Mouse (Mus musculus): ENCODE measurements at regions not wholly inside any gene's neighbourhood (a gene's known extent, or its start where the extent isn't known, plus 50 kb on each side); places are given as distances from the start of the nearest gene placed in this dataset.

GRCm38 (mm10) chr11:63573271-63573670 lies 348.8 kb downstream of the Hs3st3b1 start:
- DNase-seq: no peak

- DNase-seq: no peak
These were observed 338.8 kb downstream of the Hs3st3b1 start for GRCm38 (mm10) chr11:63583321-63583720.

DNA sequence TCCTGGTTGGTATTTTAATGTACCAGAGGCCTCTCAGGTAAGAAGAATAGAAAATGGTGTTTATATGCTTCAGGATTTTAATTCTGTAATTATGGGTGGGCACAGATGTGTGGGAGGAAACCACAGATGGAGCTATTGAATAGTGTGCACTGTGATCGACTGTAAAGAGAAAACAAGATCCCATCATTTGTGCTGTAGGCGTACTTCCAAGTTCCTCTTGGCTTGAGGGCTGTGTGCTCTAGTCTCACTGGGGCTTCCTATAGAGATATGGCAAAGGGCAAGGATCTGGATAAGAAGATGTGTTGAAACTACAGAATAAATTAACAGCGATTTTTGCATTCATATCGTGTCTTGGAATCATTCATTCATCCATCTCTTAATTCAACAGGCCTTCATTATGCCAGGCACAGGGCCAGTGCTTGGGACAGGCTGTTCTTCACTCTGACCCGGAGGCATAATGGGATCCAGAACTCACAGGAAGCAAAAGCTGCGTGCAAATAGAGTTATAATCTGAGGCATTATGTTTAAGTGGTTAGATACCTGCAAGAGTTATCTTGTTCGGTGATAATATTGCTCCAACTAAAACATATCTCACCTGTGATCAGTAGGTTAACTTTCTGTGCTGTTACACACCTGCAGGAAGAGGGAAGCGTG lies 336.7 kb downstream of the Hs3st3b1 start:
- DNase-seq: no peak

GRCm38 (mm10) chr11:63620220-63620619 lies 301.9 kb downstream of the Hs3st3b1 start:
- no peak for DNase-seq

DNA sequence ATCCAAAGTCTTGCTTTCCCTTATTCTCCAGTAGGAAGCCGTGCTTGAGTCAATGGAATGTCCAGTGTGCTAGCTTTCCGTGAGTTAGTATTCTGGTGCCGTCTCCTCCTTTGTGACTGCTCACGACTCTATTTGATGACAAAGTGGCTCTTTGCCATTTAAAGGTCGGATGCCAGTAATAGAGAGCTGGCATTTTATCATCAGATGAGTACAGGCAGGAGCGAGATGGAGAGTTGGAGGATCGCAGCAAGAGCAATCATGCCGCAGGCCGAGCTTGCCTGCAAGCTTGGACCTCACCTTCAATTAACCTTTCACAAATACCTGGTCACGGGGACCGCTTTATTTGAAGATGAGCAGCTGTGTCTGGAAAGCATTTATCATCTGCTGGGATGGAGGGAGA lies 291.8 kb downstream of the Hs3st3b1 start:
- no peak for DNase-seq

GRCm38 (mm10) chr11:63657057-63657456 lies 265.0 kb downstream of the Hs3st3b1 start:
- DNase-seq: no peak

- no peak for DNase-seq
These were observed 256.7 kb downstream of the Hs3st3b1 start for GRCm38 (mm10) chr11:63665268-63665934.

DNA sequence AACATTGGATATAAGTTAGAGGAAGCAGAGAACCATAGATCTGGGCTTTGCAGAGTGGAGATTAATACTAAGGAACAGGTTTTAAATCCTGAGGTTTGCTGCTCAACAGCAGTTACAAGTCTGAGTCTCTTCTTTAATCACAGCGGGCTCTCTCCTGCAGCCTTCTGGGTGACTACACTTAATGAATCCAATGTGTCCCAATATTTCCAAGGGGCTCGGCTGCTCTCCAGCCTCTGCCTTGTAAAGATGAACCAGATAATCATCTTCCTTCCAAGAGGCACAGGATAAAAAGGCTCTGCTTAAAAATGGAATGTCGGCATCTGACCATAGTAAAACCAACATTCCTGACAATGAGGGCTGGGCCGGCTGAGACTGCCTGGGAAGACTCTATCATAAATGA lies 251.6 kb downstream of the Hs3st3b1 start:
- DNase-seq: no peak

DNA sequence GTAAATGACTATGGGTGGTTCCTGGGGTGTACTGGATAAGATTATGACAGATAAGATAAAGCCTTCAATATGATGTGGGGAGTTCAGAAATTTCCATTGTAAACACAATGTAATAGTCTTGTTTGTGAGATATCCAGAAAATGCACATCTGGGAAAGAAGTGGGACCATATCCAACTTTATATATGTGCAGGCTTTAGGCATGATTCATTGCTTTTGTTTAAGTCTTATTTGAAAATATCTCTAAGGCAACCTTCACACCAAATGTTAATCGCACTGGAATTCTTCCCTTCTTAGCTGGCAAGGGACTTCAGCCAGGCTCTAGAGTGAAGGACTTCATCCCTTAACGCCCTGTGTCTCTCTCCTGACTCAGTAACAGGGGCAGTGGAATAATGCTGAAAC lies 250.3 kb downstream of the Hs3st3b1 start:
- no peak for DNase-seq

DNA sequence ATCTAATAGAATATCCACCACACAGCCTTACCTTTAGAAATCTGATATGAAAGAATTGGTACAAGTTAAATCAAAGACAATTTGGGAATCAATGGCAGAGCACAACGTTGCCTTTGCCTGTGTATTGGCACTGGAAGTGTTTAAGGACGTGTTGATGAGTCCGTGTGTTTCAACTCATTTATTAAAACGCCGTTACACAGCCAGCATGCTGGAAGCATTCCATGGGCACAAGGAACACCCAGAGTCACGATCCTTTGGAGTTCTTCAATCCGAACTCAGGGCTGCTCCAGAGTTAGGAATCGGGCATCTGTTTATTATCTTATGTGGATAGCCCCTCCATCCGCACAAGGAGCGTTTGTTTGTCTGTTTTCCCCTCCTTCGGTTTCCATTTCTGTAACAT lies 244.2 kb downstream of the Hs3st3b1 start:
- no peak for DNase-seq

DNA sequence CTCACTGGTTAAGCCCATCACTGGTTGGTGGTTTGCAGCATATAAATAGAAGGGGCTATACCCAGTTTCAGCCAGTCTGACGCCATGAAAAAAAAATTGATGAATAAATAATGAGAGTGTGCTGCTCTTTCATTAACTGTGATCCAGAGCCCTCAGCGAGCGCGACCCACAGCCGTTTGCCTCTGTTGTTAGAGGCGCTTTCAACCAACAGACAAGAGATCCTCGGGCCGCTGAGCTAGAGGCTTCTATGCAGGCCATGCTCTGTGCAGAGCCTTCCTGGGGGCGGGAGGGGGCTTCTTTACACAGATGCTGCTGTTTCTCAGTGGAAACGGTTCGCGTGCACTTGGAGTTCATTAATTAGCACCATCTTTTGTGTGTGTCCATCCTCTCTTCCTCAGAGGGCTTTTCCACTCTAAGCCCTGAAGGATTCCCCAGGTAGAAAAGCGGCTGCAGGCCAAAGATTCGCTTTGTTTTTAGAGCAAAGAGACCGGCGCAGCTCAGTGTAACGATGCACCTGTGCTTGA lies 243.6 kb downstream of the Hs3st3b1 start:
- no peak for DNase-seq

DNA sequence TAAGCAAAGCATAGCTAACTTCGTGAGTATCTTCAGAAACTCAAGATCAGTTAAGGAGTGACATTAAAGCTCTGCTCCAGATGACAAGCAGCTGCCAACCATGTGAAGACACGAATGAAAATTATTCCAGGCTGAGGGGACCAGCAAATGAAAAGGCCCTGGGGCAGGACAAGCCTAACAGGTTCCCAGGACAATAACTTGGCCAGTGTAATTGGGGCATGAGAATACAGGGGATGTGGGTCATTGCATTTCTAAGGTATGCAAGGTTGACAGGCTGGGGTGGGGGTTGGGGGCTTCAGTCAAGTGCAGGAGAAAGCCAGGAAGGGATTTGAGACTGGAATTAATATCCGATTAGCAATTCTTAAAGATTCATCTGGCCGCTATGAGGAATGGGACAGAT lies 242.6 kb downstream of the Hs3st3b1 start:
- DNase-seq: no peak

DNA sequence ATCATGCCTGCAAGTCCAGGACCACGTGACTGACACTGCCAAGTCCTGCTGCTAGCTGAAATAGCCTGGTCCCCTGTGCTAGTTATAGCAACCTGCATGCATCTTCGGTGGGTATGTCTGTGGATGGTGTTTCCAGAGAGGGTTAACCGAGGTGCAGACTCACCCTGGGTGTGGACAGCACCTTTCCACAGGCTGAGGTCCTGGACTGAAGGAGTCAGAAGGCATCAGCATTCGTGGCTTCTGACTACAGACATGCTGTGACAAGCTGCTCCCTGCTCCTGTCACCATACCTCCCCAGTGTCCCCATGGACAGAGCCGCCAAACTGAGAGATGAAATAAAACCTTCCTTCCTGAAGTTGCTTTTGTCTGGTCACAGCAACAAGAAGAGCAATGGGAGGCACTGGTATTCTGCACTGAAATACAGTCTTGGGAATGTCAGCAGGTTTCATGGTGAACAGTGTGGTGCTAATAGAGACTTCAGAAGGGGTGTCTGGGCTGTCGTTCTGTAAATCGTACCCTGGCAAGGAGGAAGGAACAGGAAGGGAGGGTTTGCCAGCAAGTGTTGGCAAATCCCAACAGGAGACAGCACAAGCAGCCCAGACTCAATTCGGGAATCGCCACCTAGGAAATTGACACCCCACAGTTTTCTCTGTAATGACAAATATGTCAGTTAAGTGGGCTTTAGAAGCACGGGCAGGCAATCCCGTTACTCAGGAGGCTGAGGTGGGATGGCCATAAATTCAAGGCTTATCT lies 237.7 kb downstream of the Hs3st3b1 start:
- no peak for DNase-seq

GRCm38 (mm10) chr11:63691041-63691440 lies 231.0 kb downstream of the Hs3st3b1 start:
- peak; percentile 5 for DNase-seq

GRCm38 (mm10) chr11:63704995-63705580 lies 217.0 kb downstream of the Hs3st3b1 start:
- DNase-seq: no peak

DNA sequence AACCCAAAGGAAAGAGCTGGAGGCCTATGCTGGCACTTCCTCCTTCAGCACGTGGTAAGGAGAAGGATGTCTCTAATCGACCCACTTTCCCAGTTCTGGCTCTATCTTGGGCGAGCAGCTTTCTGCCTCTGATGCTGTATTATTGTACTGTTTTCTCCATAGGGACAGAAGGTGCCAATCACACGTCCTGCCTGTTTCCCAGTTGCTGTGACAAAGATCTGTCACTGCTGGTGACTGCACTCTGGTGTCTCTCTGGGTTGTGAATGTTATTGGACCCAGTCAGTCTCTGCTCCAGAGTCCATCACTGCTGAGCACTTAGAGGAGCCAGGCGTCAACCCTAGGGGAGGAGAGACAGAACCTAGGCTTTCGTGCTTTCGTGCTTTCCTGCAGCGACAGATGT lies 216.0 kb downstream of the Hs3st3b1 start:
- DNase-seq: no peak

- no peak for DNase-seq
These were observed 215.0 kb downstream of the Hs3st3b1 start for GRCm38 (mm10) chr11:63707093-63707492.

- no peak for DNase-seq
These were observed 213.7 kb downstream of the Hs3st3b1 start for GRCm38 (mm10) chr11:63708412-63708811.

DNA sequence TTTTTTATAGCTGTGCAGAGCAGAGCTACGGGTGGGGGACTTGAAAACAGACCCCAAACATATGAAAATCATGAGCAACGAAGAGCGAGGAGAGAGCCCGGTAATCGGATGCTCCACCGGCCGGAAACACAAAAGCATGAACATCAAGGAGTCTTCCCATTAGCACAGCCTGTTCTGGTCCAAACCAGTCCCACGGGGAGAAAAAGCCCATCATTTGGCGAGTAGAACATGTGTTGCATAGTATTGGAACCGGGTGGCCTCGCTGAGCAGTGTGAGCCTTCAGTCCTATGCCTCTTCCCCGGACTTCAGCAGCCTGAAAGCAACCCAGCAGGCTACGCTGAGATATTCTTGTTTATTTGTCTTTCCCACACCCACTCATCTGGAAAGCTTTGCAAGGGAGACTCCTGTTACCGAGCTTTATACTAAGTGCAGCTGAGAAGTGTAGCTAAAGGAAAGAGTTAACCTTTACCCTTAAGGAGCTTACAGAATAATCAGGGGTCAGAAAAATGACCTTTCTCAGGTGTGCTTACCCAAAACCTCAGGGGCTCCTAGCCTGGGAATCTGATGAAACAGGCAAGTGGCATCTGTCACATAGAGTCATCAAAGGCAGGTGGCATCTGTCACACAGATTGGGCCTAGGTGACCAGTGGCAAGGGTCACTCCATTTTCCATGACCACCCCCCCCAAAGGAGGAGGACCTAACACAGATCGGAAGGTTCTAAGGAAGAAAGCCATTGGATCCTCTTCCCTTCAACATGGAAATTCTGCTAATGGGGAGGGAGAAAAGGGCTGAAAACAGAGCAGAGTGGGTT lies 209.8 kb downstream of the Hs3st3b1 start:
- DNase-seq: no peak

- DNase-seq: no peak
These were observed 199.8 kb downstream of the Hs3st3b1 start for GRCm38 (mm10) chr11:63722261-63722660.

- no peak for DNase-seq
These were observed 191.2 kb downstream of the Hs3st3b1 start for GRCm38 (mm10) chr11:63730880-63731279.

GRCm38 (mm10) chr11:63753260-63753659 lies 168.8 kb downstream of the Hs3st3b1 start:
- DNase-seq: no peak
